Mouse (Mus musculus): ENCODE measurements around the gene Zfp445. TPM values are rescaled to one million over a fixed set of nuclear protein-coding genes. Genes with fewer than 3 reads are reported as not detected.

The Zfp445 gene
- polyA plus RNA-seq, 1 experiment from 2014 or later = 53.3 TPM

Other genes with a start within 250 kb of the Zfp445 start
- not detected in 2 replicates for gene Topaz1, start 118.7 kb downstream of the Zfp445 start, polyA plus RNA-seq (2014; fragmentation: Nextera tagmentation; extraction: Ambion mirVana)
- gene Tcaim, start 60.5 kb downstream of the Zfp445 start, polyA plus RNA-seq (2014; fragmentation: Nextera tagmentation; extraction: Ambion mirVana) = 6.1 and 7.2 TPM in 2 replicates
- gene Gm35549, start 22.0 kb downstream of the Zfp445 start, polyA plus RNA-seq (2014; fragmentation: Nextera tagmentation; extraction: Ambion mirVana) = 0.35 and 0.58 TPM in 2 replicates
- 2.0 and 2.9 TPM in 2 replicates for gene Zkscan7, start 19.7 kb upstream of the Zfp445 start, polyA plus RNA-seq (2014; fragmentation: Nextera tagmentation; extraction: Ambion mirVana)
- 15.5 and 18.1 TPM in 2 replicates for gene Zfp105, start 57.1 kb upstream of the Zfp445 start, polyA plus RNA-seq (2014; fragmentation: Nextera tagmentation; extraction: Ambion mirVana)
- gene 1110059G10Rik, start 85.0 kb upstream of the Zfp445 start, polyA plus RNA-seq (2014; fragmentation: Nextera tagmentation; extraction: Ambion mirVana) = 35.0 and 35.9 TPM in 2 replicates
- gene Kif15, start 85.0 kb upstream of the Zfp445 start, polyA plus RNA-seq (2014; fragmentation: Nextera tagmentation; extraction: Ambion mirVana) = 23.9 and 27.4 TPM in 2 replicates
- gene Tmem42, start 155.3 kb upstream of the Zfp445 start, polyA plus RNA-seq (2014; fragmentation: Nextera tagmentation; extraction: Ambion mirVana) = 24.5 and 24.6 TPM in 2 replicates
- 0.18 and 0.21 TPM in 2 replicates for gene Tgm4, start 168.7 kb upstream of the Zfp445 start, polyA plus RNA-seq (2014; fragmentation: Nextera tagmentation; extraction: Ambion mirVana)
- 51.2 and 57.4 TPM in 2 replicates for gene Zdhhc3, start 247.2 kb upstream of the Zfp445 start, polyA plus RNA-seq (2014; fragmentation: Nextera tagmentation; extraction: Ambion mirVana)
- 84.2 and 100 TPM in 2 replicates for gene Exosc7, start 247.2 kb upstream of the Zfp445 start, polyA plus RNA-seq (2014; fragmentation: Nextera tagmentation; extraction: Ambion mirVana)